Mouse (Mus musculus) c-Kit-positive CD71-positive TER-119-positive erythroid progenitor cells, embryonic 14.5 days (primary cell): Measurements from ENCODE around the gene Naaladl1.

Experiments
- DNase-seq: peaks from one replicate; pipeline ENCODE4 v3.0.0-alpha.2; 2013; ENCODE audit warnings: low spot score

The Naaladl1 gene

DNA sequence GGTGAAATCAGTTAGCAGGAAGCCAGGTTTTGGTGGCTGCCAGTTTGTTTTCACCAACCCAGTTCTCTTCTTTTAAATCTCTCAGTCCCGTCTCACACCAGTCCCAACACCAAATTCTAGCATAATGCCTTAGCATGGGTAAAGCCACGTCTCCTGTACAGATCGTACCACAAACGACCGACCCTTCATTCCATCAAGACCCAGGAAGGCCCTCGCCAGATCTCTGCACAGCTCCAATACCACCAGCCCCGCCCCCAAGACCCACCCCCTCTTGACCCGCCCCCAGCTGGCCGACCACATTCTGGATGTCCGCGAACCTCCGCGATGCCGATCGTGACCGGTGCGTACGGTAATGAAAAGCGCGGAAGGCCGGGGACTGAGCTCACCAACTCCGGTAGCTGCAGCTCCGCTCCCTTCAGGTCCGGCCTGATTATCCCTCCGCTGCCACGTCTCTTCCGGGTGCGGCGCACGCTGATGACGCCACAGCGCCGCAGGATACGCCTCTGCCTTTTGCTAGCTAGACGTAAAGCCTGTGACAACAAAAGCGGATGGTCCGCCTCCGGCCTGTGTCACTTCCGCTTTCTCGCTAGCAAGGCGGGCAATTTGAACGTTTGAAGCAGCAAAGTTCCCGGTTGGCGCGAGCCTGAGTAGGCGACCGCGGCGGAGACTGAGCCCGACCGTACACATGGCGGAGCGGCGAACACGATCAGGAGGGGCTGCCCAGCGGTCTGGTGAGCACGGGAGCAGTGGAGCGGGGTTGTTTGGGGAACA is 20.9 kb upstream of the Naaladl1 start, which contains the start of the genes Zfpl1 and Cdca5:
Gene Zfpl1 (minus strand): TSS at position 479 of the 771 bp plus-strand sequence.
Gene Cdca5 (plus strand): TSS at position 506 of the 771 bp plus-strand sequence.
- DNase-seq: peak; percentile 98

- peak; percentile 82 for DNase-seq
Observed at GRCm38 (mm10) chr19:6085417-6085879, 20.1 kb upstream of the Naaladl1 start.

DNA sequence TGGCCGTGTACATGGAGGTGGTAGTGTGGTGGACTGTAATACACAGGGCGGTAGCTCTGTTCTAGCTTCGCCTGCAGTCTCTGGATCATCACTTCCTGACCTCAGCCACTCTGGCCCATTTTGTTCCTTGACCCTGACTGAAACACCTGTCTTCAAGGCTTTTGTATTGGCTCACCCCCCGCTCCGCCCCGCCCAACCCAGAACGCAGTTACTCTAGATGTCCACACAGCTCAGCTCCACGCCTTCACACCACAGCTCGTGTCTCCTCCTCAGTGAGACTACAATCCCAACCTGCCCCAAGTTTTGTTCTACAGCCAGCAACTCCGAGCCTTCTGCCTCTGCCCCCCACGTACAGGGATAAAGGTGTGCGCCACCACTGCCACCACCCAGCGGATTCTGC is 16.7 kb upstream of the Naaladl1 start:
- DNase-seq: no peak

DNA sequence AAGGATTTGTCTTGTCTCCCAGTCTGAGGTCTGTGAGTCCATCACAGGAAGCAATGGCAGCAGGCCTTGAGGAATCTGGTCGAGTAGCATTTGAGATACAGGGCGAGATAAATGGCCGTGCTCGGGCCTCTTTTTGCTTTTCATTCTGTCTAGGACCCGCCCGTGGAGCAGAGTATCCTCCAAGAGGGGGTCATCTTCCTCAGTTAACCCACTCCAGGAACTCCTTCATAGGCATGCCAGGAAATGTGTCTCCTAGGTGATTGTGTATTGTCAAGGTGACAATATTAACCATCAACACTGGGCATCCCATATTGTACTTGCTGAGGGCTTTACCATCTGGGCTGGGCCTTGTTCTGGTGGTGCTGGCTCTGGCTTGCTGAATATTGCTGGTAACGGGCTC is 11.5 kb upstream of the Naaladl1 start, which contains the start of gene AC131692.1:
Gene AC131692.1 (plus strand): TSS at position 301 of the 400 bp plus-strand sequence.
- DNase-seq: no peak

DNA sequence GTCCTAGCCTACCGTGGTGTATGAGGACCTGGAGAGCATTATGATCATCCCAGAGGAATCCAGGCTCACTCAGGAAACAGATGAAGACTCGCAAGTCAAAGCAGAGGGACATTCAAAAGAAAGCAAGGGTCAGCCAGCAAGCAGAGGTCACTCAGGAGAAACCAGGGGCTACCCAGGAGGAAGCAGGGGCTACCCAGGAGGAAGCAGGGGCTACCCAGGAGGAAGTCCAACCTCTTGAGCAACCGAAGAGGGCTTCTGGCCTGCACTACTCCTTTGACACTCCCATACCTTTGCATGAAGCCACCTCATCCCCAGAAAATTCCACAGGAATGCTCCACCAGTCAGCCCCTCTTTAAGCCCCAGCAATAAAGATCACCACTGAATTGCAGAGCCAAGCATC is 7.7 kb upstream of the Naaladl1 start:
- DNase-seq: no peak

GRCm38 (mm10) chr19:6101186-6101585 is 4.4 kb upstream of the Naaladl1 start:
- DNase-seq: no peak

- DNase-seq: peak; percentile 49
Observed at GRCm38 (mm10) chr19:6102169-6102853, 3.3 kb upstream of the Naaladl1 start.

GRCm38 (mm10) chr19:6104476-6104875 is 1.1 kb upstream of the Naaladl1 start:
- no peak for DNase-seq

GRCm38 (mm10) chr19:6113116-6113515 is 7.5 kb downstream of the Naaladl1 start:
- no peak for DNase-seq

DNA sequence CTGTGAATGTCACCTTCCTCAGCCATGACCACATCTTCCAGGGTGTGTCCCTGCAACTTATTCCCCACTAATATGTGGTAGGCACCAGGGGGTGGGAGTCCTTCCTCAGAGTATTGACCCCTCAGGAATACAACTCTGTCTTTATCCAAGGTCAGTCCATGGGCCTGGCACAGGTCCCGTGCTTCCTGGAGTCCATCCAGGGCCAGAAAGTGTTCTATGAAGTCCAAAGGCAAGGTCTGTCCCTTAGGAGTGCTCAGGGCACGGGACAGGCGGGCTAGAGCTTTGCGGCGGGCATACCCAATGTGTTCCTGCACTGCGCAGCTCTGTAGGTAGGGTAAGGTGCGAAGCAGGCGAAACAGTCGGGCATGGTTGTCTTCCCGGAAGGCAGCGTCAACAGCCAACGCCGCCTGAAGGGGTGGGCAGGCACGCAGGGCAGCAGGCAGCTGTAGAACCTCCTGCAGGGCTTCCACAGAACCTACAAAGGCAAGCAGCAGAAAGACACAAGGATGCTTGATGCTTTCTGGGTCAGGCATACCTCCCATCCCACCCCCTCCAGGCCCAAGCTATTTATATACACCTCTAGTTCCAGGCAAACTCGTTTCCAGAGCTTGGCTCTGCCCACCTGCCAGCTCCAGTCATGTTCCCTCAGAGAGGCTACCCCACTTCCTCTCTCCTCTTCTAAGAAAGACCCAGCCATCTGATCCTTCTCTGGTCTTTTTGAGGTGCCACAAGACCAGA is 10.7 kb downstream of the Naaladl1 start:
- no peak for DNase-seq

- DNase-seq: no peak
Observed at GRCm38 (mm10) chr19:6117346-6117985, 11.9 kb downstream of the Naaladl1 start.

- peak; percentile 92 for DNase-seq
Observed at GRCm38 (mm10) chr19:6117986-6118676, 12.5 kb downstream of the Naaladl1 start, which contains the start of gene Sac3d1. Gene Sac3d1, minus strand, starts transcription at chr19:6118650.

- no peak for DNase-seq
Observed at GRCm38 (mm10) chr19:6118677-6119185, 13.1 kb downstream of the Naaladl1 start.

GRCm38 (mm10) chr19:6121761-6122160 is 16.2 kb downstream of the Naaladl1 start:
- DNase-seq: no peak

GRCm38 (mm10) chr19:6123330-6123729 is 17.7 kb downstream of the Naaladl1 start:
- DNase-seq: no peak

DNA sequence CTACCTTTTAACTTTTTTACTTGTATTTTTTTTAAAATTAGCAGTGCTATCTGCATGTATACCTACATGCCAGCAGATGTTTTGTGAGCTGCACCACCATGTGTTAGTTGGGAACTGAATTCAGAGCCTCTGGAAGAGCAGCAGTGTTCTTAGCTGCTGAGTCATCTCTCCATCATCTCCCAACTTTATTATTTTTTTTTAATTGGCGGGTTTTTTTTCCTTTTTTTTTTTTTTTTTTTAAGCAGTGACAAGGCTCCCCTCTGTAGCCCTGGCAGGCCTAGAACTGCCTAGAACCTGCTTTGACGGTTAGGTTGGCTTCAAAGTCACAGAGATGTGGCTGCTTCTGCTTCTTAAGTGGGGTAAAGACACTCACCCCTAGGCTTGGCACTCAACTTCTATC is 19.3 kb downstream of the Naaladl1 start:
- no peak for DNase-seq

- peak; percentile 77 for DNase-seq
Observed at GRCm38 (mm10) chr19:6126289-6126688, 20.7 kb downstream of the Naaladl1 start.

DNA sequence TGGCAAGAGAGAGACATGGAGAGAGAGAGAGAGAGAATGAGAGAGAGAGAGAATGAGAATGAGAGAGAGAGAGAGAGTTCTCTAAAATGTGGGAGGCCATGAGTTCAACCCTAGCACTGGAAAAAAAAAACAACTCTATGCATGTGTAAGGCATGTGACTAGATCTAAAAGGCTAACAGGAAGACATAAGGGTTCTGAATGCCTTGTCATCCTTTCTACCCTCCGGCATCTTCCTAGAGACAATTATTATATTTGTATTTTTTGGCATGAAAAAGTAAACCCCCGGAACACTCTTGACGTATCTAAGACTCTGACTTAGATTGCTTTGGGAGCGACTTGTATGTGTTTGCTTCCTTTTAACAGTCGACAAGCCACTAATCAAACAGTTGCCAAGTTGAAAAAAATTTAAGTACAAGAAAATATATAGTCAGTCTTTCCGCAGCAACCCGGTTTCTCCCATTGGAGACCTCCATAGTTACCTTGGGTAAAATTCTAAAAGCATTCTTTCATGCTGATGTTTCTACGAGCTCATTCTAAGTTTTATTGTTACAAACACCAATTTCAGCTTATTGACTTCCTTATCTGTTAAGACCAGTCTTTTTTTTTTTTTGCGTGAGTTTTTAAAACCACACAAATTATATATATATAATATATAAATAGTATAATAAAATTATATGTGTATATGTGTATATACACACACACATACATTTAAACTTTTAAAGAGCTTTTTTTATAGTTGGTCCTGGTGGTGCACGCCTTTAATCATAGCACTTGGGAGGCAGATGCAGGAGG is 21.4 kb downstream of the Naaladl1 start:
- no peak for DNase-seq

GRCm38 (mm10) chr19:6127760-6128341 is 22.3 kb downstream of the Naaladl1 start, which contains the start of gene Snx15:
Gene Snx15, minus strand, starts transcription at chr19:6128304.
- peak; percentile 96 for DNase-seq
